ENCODE assay signal across 28 mouse cellular contexts in the genomic region with DNA sequence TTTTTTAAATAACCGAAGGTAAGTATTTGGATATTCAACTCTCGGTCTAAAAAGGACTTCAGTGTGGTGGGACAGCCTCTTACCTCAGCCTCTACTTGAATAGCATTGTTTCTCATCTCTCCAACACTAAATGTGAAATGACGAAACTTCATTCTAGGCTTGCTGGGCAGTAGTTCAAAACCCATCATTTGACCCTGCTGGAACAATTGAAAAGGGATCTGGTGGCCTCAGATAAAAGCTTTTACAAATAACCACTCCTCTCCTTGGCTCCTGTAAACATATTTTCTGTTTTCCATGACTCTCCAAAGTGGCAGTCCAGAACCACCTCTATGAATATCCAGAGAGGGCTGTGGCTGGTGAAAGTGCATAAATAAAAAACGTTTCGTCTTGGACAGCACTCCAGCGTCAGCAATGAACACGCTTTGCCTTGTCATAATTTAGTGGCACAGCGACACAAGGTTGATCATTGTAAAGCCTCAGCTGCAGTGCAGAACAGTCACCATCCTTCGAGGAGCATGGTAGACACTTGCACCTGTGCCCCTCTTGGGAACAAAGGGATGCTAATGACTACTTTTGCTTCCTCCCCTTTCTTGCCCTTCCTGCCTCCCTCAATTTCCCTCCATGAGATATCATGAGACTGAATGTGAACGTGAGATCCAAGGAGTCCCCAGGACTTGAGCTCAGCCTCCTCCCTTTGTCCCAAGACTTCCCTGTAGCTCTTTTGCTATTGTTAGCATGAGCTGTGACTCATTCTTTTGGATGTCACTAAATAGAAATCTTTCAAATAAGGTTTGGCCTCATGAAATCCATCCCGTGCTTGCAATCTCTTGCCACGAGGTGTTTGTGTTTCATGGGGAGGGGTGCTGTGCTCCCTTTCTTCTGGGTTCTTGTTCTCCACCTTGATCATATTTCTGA.
A peak's percentile ranks its signal among the peaks of the same experiment; 100 is the strongest.
DNase-seq lines count a peak whose midpoint lies in the region; ATAC-seq and TF ChIP-seq lines count a peak whose summit lies in the region.
"Had no signal": no experiment of that assay in that cellular context is flagged by ENCODE, and none has a peak within 500 bp of the region (broad histone marks: within the 10 kb centered on the region; RNA-seq: fewer than 3 reads in every experiment).

No protein-coding gene starts in this region.

- peak overlapping the region; percentile 70 for H3K27ac ChIP-seq in gastrocnemius, adult 2 months
- peak overlapping the region; percentile 27; the same call in 1 of the 2 replicates for H3K27ac ChIP-seq in heart, postnatal 0 days (ENCODE audit: low read depth)
- peak overlapping the region; percentile 54; the same call in 1 of the 2 replicates for H3K27ac ChIP-seq in stomach, embryonic 16.5 days (ENCODE audit: low read length)
- no peak overlapping the region for H3K27ac ChIP-seq in stomach, postnatal 0 days (replicated peaks)
- H3K27ac ChIP-seq: hindbrain, embryonic 13.5 days; left cerebral cortex, adult 2 months; limb, embryonic 12.5 days; liver, embryonic 15.5 days; lung, embryonic 15.5 days; midbrain, embryonic 12.5 days; neural tube, embryonic 13.5 days had no signal

- no peak for DNase-seq in gastrocnemius, adult 2 months
- DNase-seq in gastrocnemius, adult 18-20 months (ENCODE audit: low spot score): no peak
- no peak for DNase-seq in heart, postnatal 0 days (ENCODE audit: low spot score)
- DNase-seq in heart, postnatal 10 days: no peak
- no peak for DNase-seq in stomach, postnatal 0 days (ENCODE audit: low spot score)
- DNase-seq: adrenal gland, postnatal 14 days; cerebellum, adult 18-20 months; cerebellum, postnatal 10 days; heart, postnatal 4 days; kidney, adult 9 months; kidney, postnatal 14 days; right cerebral cortex, postnatal 4 days; thymus, postnatal 4 days had no signal

- TF ChIP-seq CTCF in gastrocnemius, adult 2 months (IDR thresholded peaks at IDR 0.05): no peak
- no peak for TF ChIP-seq CTCF in heart, postnatal 0 days (IDR thresholded peaks at IDR 0.05; ENCODE audit: low read depth)
- no peak for TF ChIP-seq CTCF in stomach, postnatal 0 days (IDR thresholded peaks at IDR 0.05; ENCODE audit: low read depth)

- intact Hi-C loops in gastrocnemius, adult 2 months (cut with DNase I): no loop called here
- intact Hi-C loops in heart, postnatal 10 days (cut with DNase I): loop anchor here (5.0 kb wide), 1 partner anchor 45 kb away; no protein-coding TSS in a partner anchor

- WGBS in heart, postnatal 0 days: 66% methylated on average over 12 of the region's 12 CpGs
- 75% methylated on average over 12 of the region's 12 CpGs for WGBS in stomach, embryonic 16.5 days
- 55% methylated on average over 12 of the region's 12 CpGs for WGBS in stomach, postnatal 0 days

- no peak for ATAC-seq in heart, postnatal 0 days (ENCODE audit: insufficient read depth, low read depth)
- no peak for ATAC-seq in stomach, embryonic 16.5 days (ENCODE audit: insufficient read depth, low FRiP score)
- ATAC-seq in stomach, postnatal 0 days (ENCODE audit: low FRiP score, low TSS enrichment): no peak
- ATAC-seq in megakaryocyte progenitor cell, adult 5-6 weeks (replicated peaks; ENCODE audit: poor library complexity): no peak
- ATAC-seq: forebrain, embryonic 14.5 days; intestine, postnatal 0 days; Patski had no signal

- H3K9ac ChIP-seq in heart, postnatal 0 days (replicated peaks; ENCODE audit: low read depth, low read length): no peak overlapping the region
- H3K9ac ChIP-seq in stomach, embryonic 16.5 days (ENCODE audit: low read length): no peak overlapping the region
- H3K9ac ChIP-seq in stomach, postnatal 0 days (ENCODE audit: low read length): no peak overlapping the region
- H3K9ac ChIP-seq: hindbrain, embryonic 13.5 days; limb, embryonic 12.5 days; liver, embryonic 15.5 days; lung, embryonic 15.5 days; midbrain, embryonic 12.5 days; neural tube, embryonic 13.5 days had no signal

- no peaks in the 10 kb centered on the region for H3K36me3 ChIP-seq in heart, postnatal 0 days (replicated peaks; ENCODE audit: control insufficient read depth, insufficient read depth, low read length)
- H3K36me3 ChIP-seq in stomach, embryonic 16.5 days (ENCODE audit: control insufficient read depth, insufficient read depth, low read length): peaks cover 3% of the 10 kb centered on the region; the same call in 1 of the 2 replicates
- H3K36me3 ChIP-seq in stomach, postnatal 0 days (ENCODE audit: control insufficient read depth, insufficient read depth, low read length): no peaks in the 10 kb centered on the region
- H3K36me3 ChIP-seq: hindbrain, embryonic 13.5 days; limb, embryonic 12.5 days; lung, embryonic 15.5 days; midbrain, embryonic 12.5 days; neural tube, embryonic 13.5 days had no signal

- H3K4me2 ChIP-seq in heart, postnatal 0 days (ENCODE audit: low read depth, low read length): no peak overlapping the region
- no peak overlapping the region for H3K4me2 ChIP-seq in stomach, embryonic 16.5 days (ENCODE audit: low read depth, low read length)
- no peak overlapping the region for H3K4me2 ChIP-seq in stomach, postnatal 0 days (replicated peaks; ENCODE audit: low read depth)
- H3K4me2 ChIP-seq: hindbrain, embryonic 13.5 days; limb, embryonic 12.5 days; liver, embryonic 15.5 days; lung, embryonic 15.5 days; midbrain, embryonic 12.5 days; neural tube, embryonic 13.5 days had no signal

- TF ChIP-seq EP300 in heart, postnatal 0 days (IDR thresholded peaks at IDR 0.05; ENCODE audit: low read depth): no peak
- TF ChIP-seq EP300 in stomach, postnatal 0 days (optimal IDR thresholded peaks at IDR 0.05): no peak

- H3K4me3 ChIP-seq in gastrocnemius, adult 2 months: no peak overlapping the region
- no peak overlapping the region for H3K4me3 ChIP-seq in heart, postnatal 0 days (ENCODE audit: low read depth, low read length)
- no peak overlapping the region for H3K4me3 ChIP-seq in stomach, embryonic 16.5 days (replicated peaks; ENCODE audit: low read length)
- no peak overlapping the region for H3K4me3 ChIP-seq in stomach, postnatal 0 days (ENCODE audit: low read depth, low read length)
- H3K4me3 ChIP-seq: hindbrain, embryonic 13.5 days; left cerebral cortex, adult 2 months; limb, embryonic 12.5 days; liver, embryonic 15.5 days; lung, embryonic 15.5 days; megakaryocyte, embryonic 14.5 days; midbrain, embryonic 12.5 days; myocyte; neural tube, embryonic 13.5 days had no signal

- no peaks in the 10 kb centered on the region for H3K9me3 ChIP-seq in heart, postnatal 0 days (replicated peaks; ENCODE audit: control insufficient read depth, low read length)
- H3K9me3 ChIP-seq in stomach, embryonic 16.5 days (replicated peaks; ENCODE audit: control insufficient read depth, low read length): no peaks in the 10 kb centered on the region
- no peaks in the 10 kb centered on the region for H3K9me3 ChIP-seq in stomach, postnatal 0 days (ENCODE audit: control insufficient read depth, low read length)
- H3K9me3 ChIP-seq: G1E; hindbrain, embryonic 13.5 days; limb, embryonic 12.5 days; liver, embryonic 15.5 days; lung, embryonic 15.5 days; megakaryocyte, embryonic 14.5 days; midbrain, embryonic 12.5 days; neural tube, embryonic 13.5 days had no signal

- no peaks in the 10 kb centered on the region for H3K27me3 ChIP-seq in heart, postnatal 0 days (ENCODE audit: control insufficient read depth, insufficient read depth, low read length)
- no peaks in the 10 kb centered on the region for H3K27me3 ChIP-seq in stomach, embryonic 16.5 days (ENCODE audit: control insufficient read depth, insufficient read depth, low read length)
- no peaks in the 10 kb centered on the region for H3K27me3 ChIP-seq in stomach, postnatal 0 days (ENCODE audit: control insufficient read depth, insufficient read depth, low read length)
- H3K27me3 ChIP-seq: hindbrain, embryonic 13.5 days; limb, embryonic 12.5 days; liver, embryonic 15.5 days; lung, embryonic 15.5 days; megakaryocyte, embryonic 14.5 days; midbrain, embryonic 12.5 days; neural tube, embryonic 13.5 days; Patski had no signal

- no peaks in the 10 kb centered on the region for H3K4me1 ChIP-seq in heart, postnatal 0 days (ENCODE audit: control insufficient read depth, insufficient read depth)
- no peaks in the 10 kb centered on the region for H3K4me1 ChIP-seq in stomach, embryonic 16.5 days (ENCODE audit: control insufficient read depth, insufficient read depth, low read length)
- no peaks in the 10 kb centered on the region for H3K4me1 ChIP-seq in stomach, postnatal 0 days (replicated peaks; ENCODE audit: control insufficient read depth, insufficient read depth)
- H3K4me1 ChIP-seq: limb, embryonic 12.5 days; megakaryocyte, embryonic 14.5 days; midbrain, embryonic 12.5 days had no signal
